Mouse (Mus musculus): ENCODE measurements around the gene Sec14l1.

Gene Sec14l1

GRCm38 (mm10) chr11:117183299-117183698, 68.3 kb downstream of the Sec14l1 start:
- no peak for DNase-seq (ENCODE audit: low spot score)

DNA sequence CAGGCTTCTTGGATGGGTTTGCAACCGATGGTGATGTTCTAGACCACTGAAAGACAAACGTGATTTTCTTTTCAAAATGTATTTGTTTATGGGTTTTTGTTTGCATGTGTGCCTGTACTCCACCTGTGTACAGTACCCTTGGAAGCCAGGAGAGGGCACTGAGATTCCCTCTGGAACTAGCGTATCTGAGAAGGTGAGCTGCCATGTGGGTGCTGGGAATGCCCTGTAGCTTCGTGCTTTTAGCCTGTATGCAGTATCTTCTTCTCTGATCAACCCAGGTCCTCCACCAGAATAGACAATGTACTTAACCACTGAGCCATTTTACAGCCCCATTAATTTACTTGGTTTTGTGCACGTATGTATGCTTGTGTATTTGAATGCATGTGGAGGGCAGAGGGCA, 68.9 kb downstream of the Sec14l1 start:
- no peak for DNase-seq (ENCODE audit: low spot score)

DNA sequence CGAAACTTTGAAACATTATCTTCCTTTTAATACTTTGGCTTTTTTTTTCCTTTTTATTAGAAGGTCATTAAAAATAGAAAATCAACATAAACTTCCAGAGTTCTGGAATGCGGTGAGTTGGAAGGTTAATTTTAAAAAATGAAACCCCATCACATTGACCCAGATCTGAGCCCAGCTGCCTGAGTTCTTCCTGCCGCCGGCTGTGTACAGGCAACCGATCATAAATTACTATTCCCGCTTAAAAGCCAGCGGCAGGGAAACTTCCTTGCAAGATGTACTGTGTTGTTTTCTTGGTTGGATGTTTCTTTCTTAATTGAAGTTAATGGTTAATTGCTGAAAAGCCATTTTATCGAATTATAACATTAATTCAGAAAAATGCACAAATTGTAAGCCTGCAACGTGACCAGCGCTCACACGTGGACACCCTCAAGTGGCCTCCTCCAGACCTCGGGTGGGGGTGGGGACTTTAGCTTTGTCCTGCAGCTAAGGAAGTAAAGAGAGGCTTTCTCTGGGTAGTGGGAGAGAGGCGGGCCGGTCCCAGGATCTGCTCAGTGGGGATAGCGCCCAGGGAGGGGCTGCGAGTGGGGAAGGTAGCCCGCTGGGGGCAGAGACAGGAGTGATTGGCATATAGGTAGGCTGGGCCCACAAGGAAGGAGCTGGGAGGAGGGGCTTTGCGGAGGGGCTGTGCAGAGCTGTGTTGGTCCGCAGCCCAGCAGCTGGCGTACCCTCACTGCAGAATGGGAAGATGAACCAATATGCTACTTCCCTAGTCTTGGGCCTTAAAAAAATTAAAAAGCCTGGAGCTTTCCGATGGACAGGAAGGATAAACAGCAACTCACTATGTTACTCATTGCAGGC, 70.3 kb downstream of the Sec14l1 start:
- DNase-seq (ENCODE audit: low spot score) = no peak

DNA sequence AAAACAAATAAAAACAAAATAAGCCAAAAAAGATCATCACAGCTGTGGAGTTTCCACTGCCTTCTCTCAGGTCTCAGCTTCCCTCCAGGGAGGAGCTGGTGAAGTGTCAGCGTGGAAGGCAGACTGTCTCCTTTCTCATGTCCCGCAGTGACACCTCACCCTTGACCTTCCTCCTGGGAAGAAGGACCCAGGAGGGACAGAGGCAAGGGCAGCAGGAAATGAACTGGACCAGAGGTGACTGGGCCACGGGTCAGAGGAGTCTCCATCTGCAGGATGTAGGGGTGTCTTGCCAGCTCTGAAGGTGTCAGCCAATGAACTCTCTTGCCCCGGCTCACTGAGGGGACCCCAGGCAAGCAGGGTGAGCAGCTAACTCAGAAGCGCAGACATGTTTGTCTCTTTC, 76.6 kb downstream of the Sec14l1 start:
- DNase-seq (ENCODE audit: low spot score) = no peak

DNA sequence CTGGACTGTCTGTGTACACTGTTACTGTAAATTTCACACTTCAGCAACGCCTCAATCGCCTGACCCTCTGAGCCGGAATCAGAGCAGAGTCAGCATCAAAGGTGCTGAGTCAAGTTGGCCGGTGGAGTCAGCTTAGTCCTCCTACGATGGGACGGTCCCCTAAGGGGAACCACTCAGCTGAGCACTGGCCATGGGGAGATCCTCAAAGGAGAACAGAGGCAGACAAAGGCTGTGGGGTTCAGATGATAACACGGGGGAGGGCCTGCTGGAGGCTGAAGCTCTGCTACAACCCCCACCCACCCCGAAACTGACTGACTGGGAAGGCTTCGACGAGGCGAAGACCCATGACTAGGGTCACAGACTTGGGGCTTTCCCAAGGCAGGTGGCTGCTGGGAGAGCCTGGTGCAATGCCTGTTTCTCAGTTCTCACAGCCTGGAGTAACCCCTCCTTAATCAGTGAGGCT, 79.5 kb downstream of the Sec14l1 start:
- no peak for DNase-seq (ENCODE audit: low spot score)

- DNase-seq (ENCODE audit: low spot score) = no peak
These were observed 80.6 kb downstream of the Sec14l1 start for GRCm38 (mm10) chr11:117195616-117196015.

DNA sequence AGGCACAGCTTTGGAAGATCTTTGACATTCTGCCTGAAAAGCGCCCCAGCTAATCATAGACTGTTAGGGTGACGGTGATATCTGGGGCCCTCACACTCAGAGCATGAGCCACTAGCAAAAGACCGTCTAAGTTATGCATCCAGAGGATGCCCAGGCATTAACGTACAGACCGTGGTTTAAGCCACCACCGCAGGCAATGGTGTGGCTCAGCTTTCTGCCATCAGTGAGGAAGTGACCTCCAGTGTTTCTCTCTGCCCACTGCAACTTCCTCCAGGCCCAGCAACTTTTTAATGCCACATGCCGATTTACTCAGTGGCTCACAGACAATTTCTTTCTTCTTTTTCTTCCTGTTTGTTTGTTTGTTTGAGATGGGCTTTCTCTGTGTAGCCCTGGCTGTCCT, 81.7 kb downstream of the Sec14l1 start:
- no peak for DNase-seq (ENCODE audit: low spot score)

DNA sequence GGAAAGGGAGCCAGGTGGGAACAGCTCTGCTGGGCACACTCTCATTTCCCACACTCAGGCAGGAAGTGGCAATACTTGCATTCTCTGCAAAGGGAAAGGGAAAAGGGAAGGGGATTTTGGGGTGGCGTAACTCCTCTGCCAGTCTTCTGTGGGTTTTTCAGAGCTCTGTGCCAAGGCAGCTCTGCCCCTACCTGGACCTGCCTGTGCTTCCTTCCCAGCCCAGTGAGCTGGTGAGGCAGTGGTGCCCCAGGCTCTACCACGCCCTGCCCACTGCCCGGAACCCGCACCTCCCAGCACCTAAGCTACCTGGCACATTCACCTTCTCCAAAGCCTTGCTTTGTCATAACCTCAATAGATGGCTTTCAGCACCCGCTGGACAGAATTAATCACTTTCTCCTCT, 83.2 kb downstream of the Sec14l1 start:
- DNase-seq (ENCODE audit: low spot score) = no peak

DNA sequence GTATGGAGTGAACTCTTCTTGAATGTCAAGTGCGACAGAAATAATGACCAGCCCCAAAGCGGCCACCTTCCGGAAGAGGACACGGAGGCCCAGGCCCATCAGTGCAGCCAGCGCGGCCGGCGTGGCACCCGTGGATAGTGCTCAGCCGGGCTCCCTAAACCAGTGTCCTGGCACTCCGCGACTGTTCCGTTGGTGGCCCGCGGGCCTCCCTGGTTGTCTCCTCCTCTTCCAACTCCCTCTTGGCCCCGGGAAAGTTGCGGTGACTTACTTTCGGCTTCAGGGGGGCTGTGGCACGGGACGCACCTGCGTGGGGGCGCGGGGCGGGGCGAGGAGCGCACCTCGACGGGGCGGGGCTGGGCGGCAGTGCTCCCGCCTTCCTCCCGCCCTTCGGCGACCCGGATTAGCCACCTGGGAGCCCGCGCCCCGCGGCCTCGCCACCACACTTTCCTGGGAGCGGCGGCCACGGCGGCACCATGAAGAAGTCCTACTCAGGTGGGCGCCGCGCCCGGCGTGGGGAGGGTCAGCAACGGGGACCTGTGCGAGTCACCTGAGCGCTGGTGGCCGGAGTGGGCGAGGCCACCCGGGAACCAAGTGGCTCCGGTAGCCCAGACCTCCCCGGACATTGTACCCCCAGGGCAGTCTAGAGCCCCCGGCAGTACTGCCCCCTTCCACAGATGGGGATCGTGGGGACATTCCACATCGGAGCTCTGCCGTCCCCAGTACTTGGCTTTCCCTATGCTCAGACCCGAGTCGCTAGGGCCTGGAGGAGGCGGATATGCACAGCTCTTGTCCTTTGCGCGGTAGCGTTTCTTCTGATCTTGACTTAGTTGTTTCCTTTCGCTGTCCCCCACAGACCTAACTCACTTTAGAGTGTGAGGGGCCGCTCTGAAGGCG, 84.6 kb downstream of the Sec14l1 start, which contains the start of gene Sept9:
Gene Sept9, plus strand, starts transcription at position 380 of the 894 bp plus-strand sequence.
- DNase-seq (ENCODE audit: low spot score) = peak; percentile 64

- DNase-seq (ENCODE audit: low spot score) = no peak
These were observed 86.9 kb downstream of the Sec14l1 start for GRCm38 (mm10) chr11:117201846-117202245.

DNA sequence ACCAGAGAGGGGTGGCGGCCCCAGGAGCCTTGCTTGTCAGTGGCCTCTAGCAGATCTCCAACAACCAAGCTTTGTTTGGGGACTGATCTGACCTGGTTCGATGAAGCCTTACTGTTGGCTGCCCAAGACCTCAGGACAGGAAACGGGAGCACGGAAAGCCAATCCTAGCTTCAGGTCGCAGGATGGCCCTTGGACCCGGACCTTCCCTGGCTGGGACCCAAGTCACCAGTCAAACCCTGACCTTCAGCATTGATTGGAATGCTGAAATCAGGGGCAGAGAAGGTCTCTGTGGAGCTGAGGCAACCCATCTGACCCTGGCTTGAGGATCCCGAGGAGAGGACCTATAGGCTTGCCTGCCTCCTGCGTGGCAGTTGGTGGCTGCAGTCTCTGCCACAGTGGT, 89.6 kb downstream of the Sec14l1 start:
- no peak for DNase-seq (ENCODE audit: low spot score)

- DNase-seq (ENCODE audit: low spot score) = peak; percentile 61
These were observed 90.1 kb downstream of the Sec14l1 start for GRCm38 (mm10) chr11:117205042-117205441.

DNA sequence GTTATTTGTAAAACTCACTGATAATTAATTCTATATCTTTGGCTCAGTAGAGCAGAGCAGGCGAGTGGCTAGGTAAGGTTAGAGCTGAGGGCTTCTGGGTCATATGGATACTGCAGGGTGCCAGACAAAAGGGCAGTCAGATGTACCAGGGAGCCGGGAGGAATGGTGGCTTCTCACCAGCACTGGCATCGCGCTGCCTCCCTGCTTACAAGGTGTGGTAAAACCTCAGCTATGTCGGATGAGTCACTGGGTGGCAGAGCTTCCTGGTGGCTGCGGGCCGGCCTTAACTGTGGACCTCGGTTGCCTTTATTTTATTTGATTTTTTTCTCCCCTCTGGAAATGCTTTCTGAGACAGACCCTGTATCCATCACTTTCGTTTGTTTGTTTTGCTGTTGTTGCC, 90.5 kb downstream of the Sec14l1 start:
- no peak for DNase-seq (ENCODE audit: low spot score)

DNA sequence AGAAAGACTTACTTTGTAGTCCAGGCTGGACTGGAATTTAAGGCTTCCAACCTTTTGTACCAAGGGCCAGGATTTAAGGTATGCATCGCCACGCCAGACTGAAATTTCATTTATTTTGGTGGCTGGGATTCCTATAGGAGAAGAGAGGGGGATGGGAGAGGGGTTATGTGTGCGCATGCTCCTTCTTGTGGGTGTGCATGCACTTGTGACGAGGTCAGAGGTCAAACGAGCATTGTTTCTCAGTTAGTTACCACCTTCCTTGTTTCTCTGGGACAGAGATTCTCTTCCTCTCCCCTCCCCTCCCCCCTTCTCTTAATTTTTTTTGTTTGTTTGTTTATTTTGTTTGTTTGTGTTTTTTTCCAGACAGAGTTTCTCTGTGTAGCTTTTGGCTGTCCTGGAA, 92.5 kb downstream of the Sec14l1 start:
- DNase-seq (ENCODE audit: low spot score) = no peak

DNA sequence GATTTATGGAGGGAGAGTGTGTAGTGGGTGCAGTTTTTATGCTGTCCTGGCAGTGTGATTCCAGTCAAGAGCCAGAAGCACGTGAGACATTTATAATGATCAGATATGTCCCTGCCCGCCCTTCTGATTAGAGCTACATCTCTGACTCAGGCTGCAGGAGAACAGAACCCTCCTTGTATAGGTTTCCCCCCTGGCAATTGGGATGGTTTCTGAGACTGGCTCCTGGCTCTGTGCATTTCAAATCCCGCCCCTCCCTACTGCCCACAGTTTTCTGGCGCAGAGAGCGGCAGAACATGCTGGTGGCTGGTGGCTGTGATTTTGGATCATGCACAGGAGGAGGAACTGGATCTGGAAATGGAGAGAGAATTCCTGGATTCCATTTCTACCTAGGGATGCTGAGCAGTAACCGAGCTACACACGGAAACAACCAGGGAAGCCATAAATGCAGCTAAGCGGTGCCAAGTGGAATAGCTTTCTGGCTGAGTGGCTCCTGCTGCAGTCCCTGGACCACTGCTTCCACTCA, 93.2 kb downstream of the Sec14l1 start:
- no peak for DNase-seq (ENCODE audit: low spot score)
